Mouse (Mus musculus) spleen, adult 2 months (tissue): ENCODE data around the gene Gja8. TPM values are rescaled to one million over a fixed set of nuclear protein-coding genes. Genes with fewer than 3 reads are reported as not detected.

Experiments used
- DNase-seq, 2 experiments: peaks; one replicate each; pipeline versions ENCODE4 v3.0.0 to v3.0.0-alpha.2; 2012 to 2021; ENCODE audit warnings: low spot score in 2 of 2, low read depth in 1 of 2
- H3K27ac ChIP-seq: fragments of 200-500 bp; 2 replicates; pipeline ENCODE4 v1.5.1; 2012; ENCODE audit warnings: low read length, inconsistent platforms; ENCODE audit not compliant: insufficient read depth
- H3K27me3 ChIP-seq: fragments of 200-500 bp; 2 replicates; pipeline ENCODE4 v1.6.1; 2012; ENCODE audit warnings: mild to moderate bottlenecking, moderate library complexity, low read length, inconsistent platforms; ENCODE audit not compliant: control insufficient read depth, insufficient read depth
- H3K36me3 ChIP-seq: fragments of 200-500 bp; 2 replicates; pipeline ENCODE4 v1.6.1; 2012; ENCODE audit warnings: mild to moderate bottlenecking, low read length, inconsistent platforms; ENCODE audit not compliant: control insufficient read depth, insufficient read depth
- H3K4me1 ChIP-seq: fragments of 200-500 bp; 2 replicates; pipeline ENCODE4 v1.6.1; 2011; ENCODE audit warnings: inconsistent platforms; ENCODE audit not compliant: control insufficient read depth, insufficient read depth, insufficient read length
- H3K4me3 ChIP-seq: fragments of 200-500 bp; 2 replicates; pipeline ENCODE4 v1.5.1; 2011; ENCODE audit warnings: mild to moderate bottlenecking, inconsistent platforms; ENCODE audit not compliant: insufficient read depth, insufficient read length; ENCODE audit errors: extremely low read depth
- CTCF ChIP-seq: fragments of 200-500 bp; IDR thresholded peaks from 2 replicates; pipeline ENCODE4 v1.5.1; 2011; ENCODE audit warnings: mild to moderate bottlenecking, inconsistent platforms; ENCODE audit not compliant: insufficient read depth, insufficient read length, insufficient replicate concordance; ENCODE audit errors: extremely low read depth
- POLR2A ChIP-seq: fragments of 200-500 bp; IDR thresholded peaks from 2 replicates; pipeline ENCODE4 v1.6.1; 2011; ENCODE audit warnings: low read depth, low read length, inconsistent platforms
- WGBS: fragments of 180-500 bp; shearing (Covaris S2); methylation state at CpG from one replicate; pipeline ENCODE4 v1.1.7; 2018; 5-methylcytosine and 5-hydroxymethylcytosine counted together
- polyA plus RNA-seq: library from polyadenylated mRNA; depleted of rRNA; stranded (reverse); fragments of >200 nt; gene quantifications from 2 replicates; pipeline ENCODE4 v1.2.3, GENCODE M21; 2012; rRNA removed

Gene Gja8
- polyA plus RNA-seq, 1 experiment, result not detected

- no peak for DNase-seq
- H3K4me1 ChIP-seq, result no peaks in the 10 kb centered on the region
- H3K4me3 ChIP-seq, result no peak overlapping the region
- peaks cover 17% of the 10 kb centered on the region for H3K36me3 ChIP-seq
- no peak for TF ChIP-seq POLR2A
- no peak for TF ChIP-seq CTCF
- no peaks in the 10 kb centered on the region for H3K27me3 ChIP-seq
- no peak overlapping the region for H3K27ac ChIP-seq
- WGBS, result 94% methylated on average over 7 of the region's 7 CpGs
Observed at GRCm38 (mm10) chr3:96869091-96869490, 56.7 kb downstream of the Gja8 start.

DNA sequence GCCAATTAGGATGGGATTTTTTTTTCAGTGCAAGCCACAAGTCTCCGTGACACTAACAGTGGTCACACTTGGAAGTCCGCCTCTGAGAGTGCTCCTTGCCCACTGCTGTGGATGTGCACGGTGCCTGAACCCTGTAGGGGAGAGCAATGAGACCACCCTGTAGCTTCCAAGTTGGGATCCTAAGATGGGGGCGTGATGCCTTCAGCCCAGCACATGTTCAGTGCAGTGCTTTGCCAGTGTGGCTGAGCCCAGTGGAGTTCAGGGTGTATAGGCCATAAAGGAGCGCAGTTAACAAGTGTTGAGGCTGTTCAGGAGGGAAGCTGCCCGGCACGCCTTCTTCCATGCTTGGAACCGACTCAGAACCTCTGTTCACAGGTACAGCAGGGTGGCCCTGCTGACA is 57.3 kb downstream of the Gja8 start:
- Histone ChIP-seq H3K4me1 (no peaks in the 10 kb centered on the region), H3K27ac (no peak overlapping the region), H3K27me3 (no peaks in the 10 kb centered on the region), H3K36me3 (peaks cover 17% of the 10 kb centered on the region), H3K4me3 (no peak overlapping the region)
- no peak for DNase-seq
- 95% methylated on average over 8 of the region's 8 CpGs for WGBS
- TF ChIP-seq POLR2A (no peak), CTCF (no peak)

GRCm38 (mm10) chr3:96867863-96868262 is 58.0 kb downstream of the Gja8 start:
- DNase-seq, result no peak
- H3K27me3 ChIP-seq, result no peaks in the 10 kb centered on the region
- no peak overlapping the region for H3K27ac ChIP-seq
- TF ChIP-seq CTCF (no peak), POLR2A (no peak)
- H3K4me3 ChIP-seq, result no peak overlapping the region
- peaks cover 17% of the 10 kb centered on the region for H3K36me3 ChIP-seq
- H3K4me1 ChIP-seq, result no peaks in the 10 kb centered on the region
- 96% methylated on average over 3 of the region's 3 CpGs for WGBS

Other genes starting within 250 kb of the Gja8 start
- gene Pias3, start 229.6 kb downstream of the Gja8 start, polyA plus RNA-seq, result 30.9 and 31.0 TPM in 2 replicates
- gene Nudt17, start 217.5 kb downstream of the Gja8 start, polyA plus RNA-seq, result 4.5 and 4.8 TPM in 2 replicates
- 24.8 and 26.8 TPM in 2 replicates for gene Polr3c, start 198.4 kb downstream of the Gja8 start, polyA plus RNA-seq
- 11.3 and 15.1 TPM in 2 replicates for gene Rnf115, start 198.4 kb downstream of the Gja8 start, polyA plus RNA-seq
- 0.11 TPM in 1 of 2 replicates, not detected in the other for gene Pdzk1, start 96.7 kb downstream of the Gja8 start, polyA plus RNA-seq
- 3.2 and 3.8 TPM in 2 replicates for gene Cd160, start 96.7 kb downstream of the Gja8 start, polyA plus RNA-seq
- gene Gja5, start 21.3 kb downstream of the Gja8 start, polyA plus RNA-seq, result 0.95 and 0.97 TPM in 2 replicates
- gene Gpr89, start 20.7 kb downstream of the Gja8 start, polyA plus RNA-seq, result 7.5 and 8.5 TPM in 2 replicates
- gene Acp6, start 232.8 kb upstream of the Gja8 start, polyA plus RNA-seq, result 21.8 and 26.9 TPM in 2 replicates